Mouse (Mus musculus) CH12.LX (cell line): ENCODE results near the gene Ptprg. TPM values are rescaled to one million over a fixed set of nuclear protein-coding genes. Genes with fewer than 3 reads are reported as not detected.
"Not testable (repeated sequence)": the region's sequence is repeated elsewhere in the genome, so short reads cannot be mapped to it uniquely, and the experiment has no call there.

Experiments
- DNase-seq: peaks from one replicate; pipeline ENCODE4 v3.0.0-alpha.2; 2013; ENCODE audit errors: extremely low read depth
- H3K27ac ChIP-seq: 2 replicates; pipeline ENCODE4 v1.5.1; 2012; ENCODE audit warnings: low read depth, mild to moderate bottlenecking, control low read depth, moderate library complexity; ENCODE audit not compliant: insufficient read depth
- H3K27me3 ChIP-seq: replicated peaks from 2 replicates; pipeline ENCODE3; 2012; ENCODE audit warnings: inconsistent platforms
- H3K36me3 ChIP-seq, 2 experiments: replicated peaks in 1 of 2; 2 replicates each; pipeline versions ENCODE3 to v1.6.1; 2012; ENCODE audit warnings: inconsistent platforms in 1 of 2, low read length in 1 of 2, mild to moderate bottlenecking in 1 of 2, mixed read lengths in 1 of 2, moderate library complexity in 1 of 2; ENCODE audit not compliant: control insufficient read depth in 1 of 2, insufficient read depth in 1 of 2
- H3K4me1 ChIP-seq, 2 experiments: 2 replicates each; pipeline ENCODE4 v1.6.1; 2012; ENCODE audit warnings: inconsistent platforms in 1 of 2, moderate library complexity in 1 of 2; ENCODE audit not compliant: insufficient read depth in 2 of 2, control insufficient read depth in 1 of 2
- H3K4me2 ChIP-seq: 2 replicates; pipeline ENCODE4 v1.6.1; 2012; ENCODE audit warnings: low read depth, mild to moderate bottlenecking, control low read depth; ENCODE audit not compliant: poor library complexity, insufficient read depth, severe bottlenecking
- H3K4me3 ChIP-seq, 3 experiments: fragments of 150-350 bp in 1 of 3; sonication (generic) in 1 of 3; replicated peaks in 1 of 3; 2 replicates each; pipeline versions ENCODE3 to v1.5.1; 2011 to 2012; ENCODE audit warnings: low read depth in 2 of 3, low read length in 2 of 3, mild to moderate bottlenecking in 2 of 3, moderate library complexity in 2 of 3, control low read depth in 1 of 3, improper control_type of control experiment in 1 of 3, inconsistent platforms in 1 of 3, mixed read lengths in 1 of 3; ENCODE audit not compliant: poor library complexity in 1 of 3
- H3K79me2 ChIP-seq: replicated peaks from 2 replicates; pipeline ENCODE4 v1.6.1; 2012; ENCODE audit warnings: mild to moderate bottlenecking, moderate library complexity; ENCODE audit not compliant: control insufficient read depth, poor library complexity, insufficient read depth, severe bottlenecking; ENCODE audit errors: extremely low read depth
- H3K9ac ChIP-seq: 2 replicates; pipeline ENCODE4 v1.6.1; 2012; ENCODE audit warnings: low read depth, mild to moderate bottlenecking, control low read depth, moderate library complexity; ENCODE audit not compliant: insufficient read depth
- H3K9me3 ChIP-seq: replicated peaks from 2 replicates; pipeline ENCODE3; 2012; ENCODE audit warnings: low read length, inconsistent platforms, mixed read lengths
- CHD2 ChIP-seq: IDR thresholded peaks from 2 replicates; pipeline ENCODE4 v1.6.1; 2011; ENCODE audit warnings: low read length, improper control_type of control experiment
- GABPA ChIP-seq: IDR thresholded peaks from 2 replicates; pipeline ENCODE4 v1.6.1; 2012; ENCODE audit warnings: low read depth, low read length, improper control_type of control experiment, inconsistent platforms; ENCODE audit not compliant: insufficient replicate concordance
- HCFC1 ChIP-seq: IDR thresholded peaks from 2 replicates; pipeline ENCODE4 v1.6.1; 2012; ENCODE audit warnings: low read depth, mild to moderate bottlenecking, inconsistent platforms, low read length, improper control_type of control experiment
- MEF2A ChIP-seq: IDR thresholded peaks from 2 replicates; pipeline ENCODE4 v1.6.1; 2014; ENCODE audit warnings: low read depth, mild to moderate bottlenecking, inconsistent platforms, low read length, improper control_type of control experiment, borderline replicate concordance
- NELFE ChIP-seq: IDR thresholded peaks from 2 replicates; pipeline ENCODE4 v1.6.1; 2011; ENCODE audit warnings: low read depth, low read length, improper control_type of control experiment
- PAX5 ChIP-seq: IDR thresholded peaks from 2 replicates; pipeline ENCODE4 v1.6.1; 2012; ENCODE audit warnings: low read length, inconsistent platforms, mixed read lengths
- POLR2AphosphoS2 ChIP-seq: IDR thresholded peaks from 2 replicates; pipeline ENCODE4 v1.6.1; 2011; ENCODE audit warnings: low read depth, low read length, improper control_type of control experiment
- RAD21 ChIP-seq: IDR thresholded peaks from 2 replicates; pipeline ENCODE4 v1.6.1; 2011; ENCODE audit warnings: low read depth, mild to moderate bottlenecking, low read length, improper control_type of control experiment, moderate library complexity
- SIN3A ChIP-seq: IDR thresholded peaks from 2 replicates; pipeline ENCODE4 v1.6.1; 2012; ENCODE audit warnings: low read length, improper control_type of control experiment, inconsistent platforms
- ZNF384 ChIP-seq: IDR thresholded peaks from 2 replicates; pipeline ENCODE4 v1.6.1; 2012; ENCODE audit warnings: low read depth, low read length, improper control_type of control experiment, inconsistent platforms
- dilution Hi-C: fragments of 300-500 bp; cut with MboI; formaldehyde crosslinking; loops from 2 replicates; pipeline ENCODE4 v1.14.3; 2020; ENCODE audit warnings: low sequenced_read_pairs; ENCODE audit not compliant: extremely low pct_unique_long_range_greater_than_20kb, extremely low pct_ligation_motif_present
- in situ Hi-C: fragments of 300-500 bp; cut with MboI; formaldehyde crosslinking; loops from 3 replicates; pipeline ENCODE4 v1.14.3; 2019; ENCODE audit warnings: low sequenced_read_pairs, low pct_ligation_motif_present, low pct_unique_long_range_greater_than_20kb, mixed read lengths
- polyA plus RNA-seq: library from polyadenylated mRNA; unstranded; fragments of >175 nt; gene quantifications from 2 replicates; pipeline ENCODE4 v1.2.1, GENCODE M21; 2012; ENCODE audit warnings: low read depth; ENCODE audit not compliant: insufficient read length
- total RNA-seq, 2 experiments: library from RNA; depleted of rRNA; stranded (reverse); fragments of 300-350 nt in 1 of 2; fragments of >200 nt in 1 of 2; gene quantifications; 2 replicates each; pipeline ENCODE4 v1.2.3; 2012 to 2014

Gene Ptprg
- total and polyA plus RNA-seq, 3 experiments, result 0.08 TPM; not detected in 2

DNA sequence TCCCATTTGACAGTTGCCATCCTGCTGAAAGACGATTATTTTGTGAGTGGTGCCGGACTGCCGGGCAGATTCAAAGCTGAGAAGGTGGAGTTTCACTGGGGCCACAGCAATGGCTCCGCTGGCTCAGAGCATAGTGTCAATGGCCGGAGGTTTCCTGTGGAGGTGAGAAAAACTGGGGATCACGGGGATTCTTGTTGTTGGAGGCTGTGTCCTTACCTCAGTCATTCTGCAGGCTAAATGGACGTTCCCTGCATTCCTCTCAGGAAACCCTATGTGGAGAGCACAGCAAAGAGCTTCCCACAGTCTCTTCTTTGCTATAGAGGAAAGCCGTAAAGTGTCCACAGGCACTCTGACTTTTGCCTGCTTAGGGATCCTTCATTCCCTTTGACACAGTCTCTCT lies 409.2 kb downstream of the Ptprg start:
- TF ChIP-seq ZNF384 (no peak), POLR2AphosphoS2 (no peak), GABPA (no peak), CHD2 (no peak), MEF2A (no peak)
- Histone ChIP-seq H3K36me3 (no peaks in the 10 kb centered on the region), H3K27me3 (no peaks in the 10 kb centered on the region), H3K4me1 (no peaks in the 10 kb centered on the region), H3K79me2 (no peaks in the 10 kb centered on the region), H3K9ac (no peak overlapping the region), H3K9me3 (peaks cover 3% of the 10 kb centered on the region), H3K27ac (no peak overlapping the region), H3K4me3 (no peak overlapping the region), H3K4me2 (no peak overlapping the region)
- DNase-seq, result no peak
- dilution Hi-C loops (no loop called here), in situ Hi-C loops (no loop called here)

DNA sequence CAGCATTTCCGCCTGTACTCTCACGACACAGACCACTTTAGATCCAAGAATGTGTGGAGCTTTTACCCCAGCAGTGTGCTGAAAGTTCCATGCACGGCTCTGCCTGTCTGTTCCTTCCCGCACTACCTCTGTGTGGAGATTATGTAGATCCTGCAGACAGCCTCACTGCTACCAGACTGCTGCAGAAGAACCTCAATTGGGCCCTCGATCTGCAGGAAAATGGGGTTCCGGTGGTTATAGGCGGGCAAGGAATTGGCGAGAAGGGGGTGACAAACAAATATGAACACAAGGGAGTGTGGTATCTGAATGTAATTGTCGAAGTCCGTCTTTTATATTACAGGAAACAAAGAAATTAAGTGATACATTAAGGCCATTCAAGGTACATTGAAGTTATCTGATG lies 410.5 kb downstream of the Ptprg start:
- no peak for DNase-seq
- Histone ChIP-seq H3K79me2 (no peaks in the 10 kb centered on the region), H3K9ac (no peak overlapping the region), H3K4me1 (no peaks in the 10 kb centered on the region), H3K36me3 (no peaks in the 10 kb centered on the region), H3K4me2 (no peak overlapping the region)
- TF ChIP-seq RAD21 (no peak), HCFC1 (no peak), SIN3A (no peak), PAX5 (no peak), CHD2 (no peak), MEF2A (no peak), NELFE (no peak)
- TF ChIP-seq, all 38 proteins: peak for 0
- peaks cover 3% of the 10 kb centered on the region for H3K9me3 ChIP-seq
- H3K4me3 ChIP-seq, result no peak overlapping the region
- dilution Hi-C loops (no loop called here), in situ Hi-C loops (no loop called here)
- no peak overlapping the region for H3K27ac ChIP-seq
- no peaks in the 10 kb centered on the region for H3K27me3 ChIP-seq

DNA sequence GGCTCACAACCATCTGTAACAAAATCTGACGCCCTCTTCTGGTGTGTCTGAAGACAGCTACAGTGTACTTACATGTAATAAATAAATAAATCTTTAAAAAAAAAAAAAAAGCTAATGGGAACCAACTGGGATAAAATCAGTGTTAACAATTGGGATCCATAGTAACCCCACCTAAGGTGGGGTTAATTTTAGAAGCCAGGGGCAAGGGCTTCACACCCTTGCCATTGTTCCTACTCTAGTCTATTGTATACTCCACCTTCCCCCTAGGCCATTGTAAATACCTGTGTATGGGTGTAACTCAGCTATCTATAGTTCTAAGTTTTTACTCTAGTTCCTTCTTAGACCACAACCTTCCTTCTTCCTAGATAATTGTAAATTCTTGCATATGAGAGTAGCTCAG lies 411.0 kb downstream of the Ptprg start:
- dilution Hi-C loops, H3K4me3 ChIP-seq, DNase-seq, H3K9me3 ChIP-seq, in situ Hi-C loops, H3K79me2 ChIP-seq, H3K27me3 ChIP-seq, H3K27ac ChIP-seq, H3K9ac ChIP-seq, H3K4me2 ChIP-seq, H3K36me3 ChIP-seq, H3K4me1 ChIP-seq: not testable (repeated sequence)
